Mouse (Mus musculus) MEL (cell line): Measurements from ENCODE around the gene Tuft1.
"Not testable (repeated sequence)": the region's sequence is repeated elsewhere in the genome, so short reads cannot be mapped to it uniquely, and the experiment has no call there.

ENCODE experiments used
- CTCF ChIP-seq, 3 experiments: IDR thresholded peaks in 2 of 3; conservative IDR thresholded peaks in 1 of 3; 2 replicates each; pipeline ENCODE4 v1.5.1; 2011 to 2012; ENCODE audit warnings: low read length in 3 of 3, low read depth in 2 of 3, mild to moderate bottlenecking in 2 of 3, improper control_type of control experiment in 1 of 3, inconsistent platforms in 1 of 3, mixed read lengths in 1 of 3, moderate library complexity in 1 of 3; ENCODE audit not compliant: control insufficient read depth in 1 of 3, insufficient read depth in 1 of 3, poor library complexity in 1 of 3, severe bottlenecking in 1 of 3
- EP300 ChIP-seq, 2 experiments: IDR thresholded peaks; 2 replicates each; pipeline ENCODE4 v1.6.1; 2011; ENCODE audit warnings: improper control_type of control experiment in 2 of 2, low read length in 2 of 2, low read depth in 1 of 2, mild to moderate bottlenecking in 1 of 2
- ETS1 ChIP-seq: IDR thresholded peaks from 2 replicates; pipeline ENCODE4 v1.6.1; 2012; ENCODE audit warnings: low read depth, mild to moderate bottlenecking, inconsistent platforms, low read length, improper control_type of control experiment, moderate library complexity
- NELFE ChIP-seq: IDR thresholded peaks from 2 replicates; pipeline ENCODE4 v1.6.1; 2011; ENCODE audit warnings: low read depth, low read length, improper control_type of control experiment
- POLR2A ChIP-seq, 2 experiments: IDR thresholded peaks; 2 replicates each; pipeline ENCODE4 v1.6.1; 2011 to 2012; ENCODE audit warnings: low read length in 2 of 2, mild to moderate bottlenecking in 2 of 2, control low read depth in 1 of 2, improper control_type of control experiment in 1 of 2, low read depth in 1 of 2, moderate library complexity in 1 of 2; ENCODE audit not compliant: control insufficient read depth in 1 of 2, insufficient read depth in 1 of 2, poor library complexity in 1 of 2
- RAD21 ChIP-seq: IDR thresholded peaks from 2 replicates; pipeline ENCODE4 v1.6.1; 2011; ENCODE audit warnings: mild to moderate bottlenecking, low read depth, low read length, improper control_type of control experiment
- TAL1 ChIP-seq: IDR thresholded peaks from 2 replicates; pipeline ENCODE4 v1.6.1; 2012; ENCODE audit warnings: mild to moderate bottlenecking, inconsistent platforms, low read length, moderate library complexity, mixed read lengths
- TBP ChIP-seq: IDR thresholded peaks from 2 replicates; pipeline ENCODE4 v1.8.0; 2011; ENCODE audit warnings: low read depth, low read length, improper control_type of control experiment
- USF1 ChIP-seq: IDR thresholded peaks from 2 replicates; pipeline ENCODE4 v1.6.1; 2014; ENCODE audit warnings: low read depth, mild to moderate bottlenecking, inconsistent platforms, low read length, improper control_type of control experiment, moderate library complexity

DNA sequence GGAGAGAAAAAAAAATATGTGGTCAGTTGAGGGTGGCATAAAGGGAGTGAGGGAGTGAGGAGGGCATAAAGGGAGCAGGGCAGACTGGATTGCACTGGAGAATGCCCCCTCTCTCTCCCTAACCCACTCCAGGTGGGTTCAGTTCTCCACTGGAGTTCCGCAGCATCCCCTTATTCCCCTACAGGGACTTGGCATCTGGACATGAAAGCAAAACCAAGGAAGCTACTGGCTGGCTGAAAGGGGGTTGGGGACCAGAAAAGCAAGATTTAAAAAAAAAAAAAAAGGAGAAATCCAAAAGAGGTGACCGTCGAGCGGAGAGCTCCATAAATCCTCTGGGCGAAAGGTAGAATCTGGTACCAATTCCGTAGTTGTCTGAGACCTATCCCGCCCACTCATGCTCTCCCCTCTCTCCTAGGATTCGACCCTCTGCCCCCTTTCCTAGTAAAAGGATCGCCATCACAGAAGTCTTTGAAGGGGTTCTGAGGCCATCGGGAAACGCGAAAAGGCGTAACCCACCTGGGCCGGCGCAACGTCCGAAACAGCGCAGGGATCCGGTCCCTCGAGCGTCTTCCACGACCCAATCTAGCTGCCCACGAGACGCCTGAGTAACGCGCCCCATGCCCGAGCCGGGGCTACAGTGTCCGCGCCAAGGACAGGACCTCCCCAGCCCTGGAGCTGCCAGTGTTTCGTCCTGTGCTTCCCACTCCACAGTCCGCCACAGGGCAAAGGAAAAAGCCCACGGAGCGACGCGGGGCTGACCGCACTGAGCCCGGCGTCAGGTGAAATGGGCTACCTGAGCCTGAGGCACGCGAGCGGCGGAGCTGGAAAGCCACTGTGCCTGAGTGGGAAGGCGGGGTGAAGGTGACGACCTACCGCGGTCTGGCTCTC, 576 bp downstream of the Tuft1 start:
- TF ChIP-seq CTCF (IDR thresholded peaks at IDR 0.05 in 2 of 3, conservative IDR thresholded peaks at IDR 0.05 in 1 of 3; ENCODE audit: control insufficient read depth in 1 of 3, insufficient read depth in 1 of 3, low read depth in 2 of 3, low read length in 3 of 3, poor library complexity in 1 of 3, severe bottlenecking in 1 of 3); EP300 (IDR thresholded peaks at IDR 0.05; ENCODE audit: low read depth in 1 of 2, low read length in 2 of 2); NELFE; RAD21; POLR2A (IDR thresholded peaks at IDR 0.05; ENCODE audit: control insufficient read depth in 1 of 2, insufficient read depth in 1 of 2, low read depth in 1 of 2, low read length in 2 of 2, poor library complexity in 1 of 2); USF1; TAL1; ETS1; TBP: not testable (repeated sequence)
